Mouse (Mus musculus): Measurements from ENCODE around the gene Galr2.
A peak's percentile ranks its signal among the peaks of the same experiment; 100 is the strongest.
"Not testable (repeated sequence)": the region's sequence is repeated elsewhere in the genome, so short reads cannot be mapped to it uniquely, and the experiment has no call there.

Galr2 gene

DNA sequence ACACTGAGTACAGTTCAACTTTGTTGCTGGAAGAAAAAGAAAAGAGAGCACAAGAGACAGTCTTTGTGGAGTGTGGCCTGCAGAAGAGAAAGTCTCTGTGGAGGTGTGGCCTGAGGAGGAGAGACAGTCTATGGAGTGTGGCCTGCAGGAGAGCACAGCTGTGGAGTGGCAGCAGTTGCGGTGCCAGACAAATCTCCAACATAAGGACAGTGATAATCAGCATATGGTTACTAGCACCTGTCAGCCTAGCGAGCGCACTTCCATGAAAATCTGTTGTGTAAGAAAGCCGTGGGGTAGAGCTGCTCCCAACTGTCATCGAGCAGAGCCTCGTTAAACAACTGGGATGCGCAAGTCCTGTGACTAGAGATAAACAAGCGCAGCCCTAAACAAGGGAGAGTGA, 11.2 kb upstream of the Galr2 start:
- no peak for DNase-seq (ENCODE audit: low spot score in 2 of 2)

DNA sequence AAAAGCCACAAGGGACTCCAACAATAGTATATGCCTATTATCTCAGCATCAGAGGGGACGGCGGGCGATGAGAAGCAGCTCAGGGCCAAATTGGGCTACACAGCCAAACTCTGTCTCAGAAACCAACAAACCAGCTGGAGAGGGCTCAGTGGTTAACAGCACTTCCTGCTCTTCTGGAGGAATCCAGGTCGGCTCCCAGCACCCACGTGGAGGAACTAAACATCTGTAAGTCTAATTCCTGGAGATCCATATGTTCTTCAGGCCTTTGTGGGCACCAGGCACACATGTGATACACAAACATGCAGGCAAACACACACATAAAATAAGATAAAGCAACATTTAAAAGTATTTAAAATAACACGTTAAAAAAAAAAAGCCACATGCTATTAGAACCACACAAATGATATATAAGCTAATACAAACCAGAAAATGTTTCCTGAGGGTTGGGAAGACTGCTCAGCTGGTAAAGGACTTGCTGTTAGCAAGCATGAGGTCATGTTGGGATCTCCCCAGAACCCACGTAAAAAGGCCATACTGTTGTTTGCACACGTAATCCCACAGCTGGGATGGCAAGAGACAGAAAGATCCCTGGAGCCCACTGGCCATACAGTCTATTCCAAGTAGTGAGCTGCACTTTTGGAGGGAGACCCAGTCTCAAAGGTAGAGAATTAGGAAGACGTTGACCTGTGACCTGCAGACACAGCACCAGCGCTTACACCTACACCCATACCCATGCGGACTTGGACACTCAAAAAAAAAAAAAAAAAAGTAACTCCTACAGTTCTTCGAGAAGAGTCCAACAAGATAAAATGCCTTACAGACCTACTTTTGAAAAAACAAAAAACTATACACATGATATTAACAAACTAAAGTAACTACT, 7.9 kb upstream of the Galr2 start:
- no peak for DNase-seq (ENCODE audit: low spot score in 2 of 2)

GRCm38 (mm10) chr11:116273469-116274044, 7.2 kb upstream of the Galr2 start:
- peak in 1 of 2 experiments; percentile 32 for DNase-seq (ENCODE audit: low spot score in 2 of 2)

- peak; percentile 83 to 92 for DNase-seq (ENCODE audit: low spot score in 2 of 2)
Measured at GRCm38 (mm10) chr11:116274045-116274666, 6.6 kb upstream of the Galr2 start, which contains the start of gene Srp68. Srp68 (minus strand) TSS chr11:116274217.

GRCm38 (mm10) chr11:116277184-116277583, 3.6 kb upstream of the Galr2 start:
- DNase-seq (ENCODE audit: low spot score in 2 of 2): not testable (repeated sequence)

DNA sequence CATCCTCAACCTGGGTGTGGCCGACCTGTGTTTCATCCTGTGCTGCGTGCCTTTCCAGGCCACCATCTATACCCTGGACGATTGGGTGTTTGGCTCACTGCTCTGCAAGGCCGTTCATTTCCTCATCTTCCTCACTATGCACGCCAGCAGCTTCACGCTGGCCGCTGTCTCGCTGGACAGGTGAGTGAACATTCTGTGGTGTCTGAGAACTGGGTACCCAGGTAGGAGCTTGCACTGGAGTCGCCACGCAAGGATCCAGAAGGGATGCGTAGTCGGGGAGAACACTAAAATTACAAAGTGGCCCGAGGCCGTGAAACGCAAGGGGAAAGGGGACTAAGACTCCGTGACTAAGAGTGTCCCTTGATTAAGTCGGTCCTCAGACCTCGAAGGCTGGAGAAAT, 932 bp downstream of the Galr2 start:
- no peak for DNase-seq (ENCODE audit: low spot score in 2 of 2)

- DNase-seq (ENCODE audit: low spot score in 2 of 2): no peak
Measured at GRCm38 (mm10) chr11:116282089-116282488, 1.4 kb downstream of the Galr2 start.

DNA sequence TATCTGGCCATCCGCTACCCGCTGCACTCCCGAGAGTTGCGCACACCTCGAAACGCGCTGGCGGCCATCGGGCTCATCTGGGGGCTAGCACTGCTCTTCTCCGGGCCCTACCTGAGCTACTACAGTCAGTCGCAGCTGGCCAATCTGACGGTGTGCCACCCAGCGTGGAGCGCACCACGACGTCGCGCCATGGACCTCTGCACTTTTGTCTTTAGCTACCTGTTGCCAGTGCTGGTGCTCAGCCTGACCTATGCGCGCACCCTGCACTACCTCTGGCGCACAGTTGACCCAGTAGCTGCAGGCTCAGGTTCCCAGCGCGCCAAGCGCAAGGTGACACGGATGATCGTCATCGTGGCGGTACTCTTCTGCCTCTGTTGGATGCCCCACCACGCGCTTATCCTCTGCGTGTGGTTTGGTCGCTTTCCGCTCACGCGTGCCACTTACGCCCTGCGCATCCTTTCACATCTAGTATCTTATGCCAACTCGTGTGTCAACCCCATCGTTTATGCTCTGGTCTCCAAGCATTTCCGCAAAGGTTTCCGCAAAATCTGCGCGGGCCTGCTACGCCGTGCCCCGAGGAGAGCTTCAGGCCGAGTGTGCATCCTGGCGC, 2.3 kb downstream of the Galr2 start:
- DNase-seq (ENCODE audit: low spot score in 2 of 2): no peak

DNA sequence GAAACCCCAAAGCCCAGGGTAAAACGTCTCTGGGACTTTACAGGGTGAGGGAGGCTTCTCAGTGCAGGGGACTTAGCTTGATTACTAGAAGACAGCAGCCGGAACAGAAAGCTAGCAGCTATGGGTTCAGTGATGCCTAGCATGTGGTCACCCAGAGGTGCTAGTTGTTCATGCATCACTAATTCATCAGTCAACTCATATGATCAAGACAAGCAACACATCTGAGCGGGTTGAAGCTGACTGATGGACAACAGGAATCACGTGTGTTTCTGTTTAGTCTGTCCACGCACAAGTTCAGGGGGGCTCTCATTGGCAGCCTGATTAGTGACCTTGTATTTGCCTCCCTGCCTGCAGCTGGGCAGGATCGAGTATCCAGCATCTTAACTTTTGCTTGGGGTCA, 3.2 kb downstream of the Galr2 start:
- no peak for DNase-seq (ENCODE audit: low spot score in 2 of 2)

- no peak for DNase-seq (ENCODE audit: low spot score in 2 of 2)
Measured at GRCm38 (mm10) chr11:116285770-116286191, 5.0 kb downstream of the Galr2 start.

DNA sequence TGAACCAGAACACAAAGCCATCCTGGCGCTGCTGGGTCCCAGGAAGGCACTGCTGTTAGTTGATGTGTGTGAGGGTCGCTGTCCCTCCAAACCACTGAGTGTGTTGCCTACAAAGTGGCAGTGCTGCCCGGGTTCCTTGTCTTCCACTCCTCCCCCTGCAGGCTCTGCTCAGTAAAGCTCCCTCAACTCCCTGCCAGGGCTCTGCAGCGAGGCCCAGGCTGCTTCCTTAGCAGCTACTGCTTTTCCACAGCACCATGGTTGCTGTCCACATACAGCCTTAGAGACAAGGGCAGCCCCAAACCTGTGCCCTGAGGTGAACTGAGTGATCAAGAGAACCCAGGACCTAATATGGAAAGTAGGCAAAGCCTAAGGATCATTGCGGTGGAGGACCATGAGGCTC, 6.6 kb downstream of the Galr2 start:
- DNase-seq (ENCODE audit: low spot score in 2 of 2): no peak

DNA sequence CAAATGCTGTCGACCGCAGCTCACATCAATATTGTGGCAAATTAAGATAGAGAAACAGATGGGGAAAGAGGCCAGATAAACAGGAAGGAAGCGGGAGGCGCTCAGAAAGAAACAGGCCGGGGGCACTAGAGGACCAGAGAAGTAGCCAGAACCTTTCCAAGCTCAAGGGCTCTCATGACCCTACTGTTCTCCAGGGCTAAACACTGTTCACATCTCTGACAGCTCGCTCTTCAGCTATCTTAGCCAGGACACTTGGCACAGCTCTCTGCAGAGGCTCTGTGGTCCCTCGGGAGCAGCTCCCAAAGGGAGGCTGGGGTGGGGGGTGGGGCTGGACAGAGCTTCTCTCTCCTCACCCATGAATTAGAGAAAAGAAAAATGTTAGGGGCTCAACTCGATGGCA, 9.8 kb downstream of the Galr2 start:
- DNase-seq (ENCODE audit: low spot score in 2 of 2): no peak

DNA sequence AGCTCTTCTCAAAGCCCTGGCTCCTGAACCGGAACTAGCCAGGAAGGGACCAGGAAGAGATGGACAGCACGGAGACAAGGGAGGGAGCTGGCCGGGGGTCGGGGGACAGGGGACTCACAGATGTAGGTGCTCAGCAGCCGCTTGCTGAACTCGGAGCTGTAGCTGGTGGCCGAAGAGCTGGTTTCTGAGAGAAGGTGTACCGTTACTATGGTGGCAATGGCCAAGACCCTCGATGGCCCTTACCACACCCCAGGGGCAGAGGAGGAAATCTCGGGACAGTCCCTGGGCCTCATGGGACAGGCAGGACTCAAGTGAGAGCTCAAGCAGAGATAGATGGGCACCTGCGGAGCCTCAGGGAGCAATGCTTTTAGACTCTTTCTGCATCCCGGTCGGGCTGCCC, 11.7 kb downstream of the Galr2 start:
- no peak for DNase-seq (ENCODE audit: low spot score in 2 of 2)

DNA sequence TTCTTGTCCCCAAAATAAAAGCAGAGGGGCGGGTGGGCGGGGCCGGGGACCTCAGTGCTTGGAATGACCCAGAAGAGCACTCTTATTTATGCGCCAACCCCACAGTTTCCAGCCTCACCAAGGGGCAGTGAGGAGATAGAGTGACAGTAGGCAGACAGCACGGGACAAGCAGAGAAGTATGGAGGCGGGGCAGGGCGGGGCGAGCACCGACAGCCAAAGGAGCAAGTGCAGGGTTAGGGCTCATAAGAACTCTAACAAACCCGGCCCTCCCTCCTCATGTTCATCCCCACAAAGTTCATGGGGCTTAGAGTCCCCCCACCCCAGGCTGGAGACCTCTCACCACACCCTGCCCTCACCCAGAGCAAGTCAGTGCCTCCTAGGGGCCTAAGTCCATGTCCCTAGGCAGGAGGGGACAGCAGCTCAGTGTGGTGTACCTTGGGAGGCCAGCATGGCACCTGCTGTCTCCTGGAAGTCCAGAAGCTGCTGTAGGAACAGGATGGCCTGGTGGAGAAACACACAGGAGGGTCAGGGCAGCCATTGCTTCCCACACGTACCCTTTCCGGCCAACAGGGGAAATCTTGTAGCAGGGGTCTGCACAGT, 12.9 kb downstream of the Galr2 start:
- no peak for DNase-seq (ENCODE audit: low spot score in 2 of 2)

DNA sequence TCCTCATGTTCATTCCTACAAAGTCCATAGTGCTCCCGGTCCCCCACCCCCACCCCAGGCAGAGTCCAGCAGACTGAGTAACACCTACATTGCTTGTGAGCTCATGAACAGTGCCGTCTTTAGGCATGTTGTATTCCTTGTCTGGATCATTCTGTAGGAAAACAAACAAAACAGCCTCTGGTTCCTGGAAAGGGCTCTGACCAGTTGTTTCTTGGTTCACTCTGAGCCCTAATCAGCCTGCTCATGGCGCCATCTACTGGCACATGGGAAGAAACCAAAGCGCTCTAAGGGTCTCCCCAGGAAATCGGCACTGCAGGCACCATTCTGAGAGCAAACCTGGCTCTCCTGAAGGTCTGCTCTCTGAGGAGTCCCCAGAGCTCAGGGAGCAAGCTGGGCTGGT, 13.6 kb downstream of the Galr2 start:
- DNase-seq (ENCODE audit: low spot score in 2 of 2): no peak

DNA sequence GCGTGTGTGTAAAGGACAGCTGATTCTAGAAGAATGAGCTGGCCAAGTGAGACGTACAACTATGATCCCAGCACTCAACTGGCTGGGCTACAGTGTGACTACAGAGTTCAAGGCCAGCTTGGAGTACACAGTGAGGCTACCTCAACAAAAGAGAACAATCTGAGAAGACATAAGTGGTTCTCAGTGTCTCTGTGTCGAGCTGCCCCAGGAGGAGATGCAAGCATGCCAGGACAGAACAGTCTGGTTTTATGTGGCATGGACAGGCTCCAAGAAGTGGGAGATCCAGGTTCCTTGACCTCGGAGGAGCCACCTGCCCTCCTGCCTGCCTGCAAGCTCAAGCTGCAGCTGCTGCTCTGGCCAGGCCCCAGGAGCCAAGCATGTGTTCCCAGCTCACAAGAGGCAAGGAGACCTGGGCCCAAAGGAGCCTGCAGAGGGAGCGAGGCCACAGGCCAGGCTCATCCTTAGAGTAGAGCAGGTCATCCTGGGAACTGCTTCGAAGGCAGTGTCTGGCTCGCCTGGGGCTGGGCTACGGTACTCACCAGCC, 15.5 kb downstream of the Galr2 start:
- no peak for DNase-seq (ENCODE audit: low spot score in 2 of 2)

DNA sequence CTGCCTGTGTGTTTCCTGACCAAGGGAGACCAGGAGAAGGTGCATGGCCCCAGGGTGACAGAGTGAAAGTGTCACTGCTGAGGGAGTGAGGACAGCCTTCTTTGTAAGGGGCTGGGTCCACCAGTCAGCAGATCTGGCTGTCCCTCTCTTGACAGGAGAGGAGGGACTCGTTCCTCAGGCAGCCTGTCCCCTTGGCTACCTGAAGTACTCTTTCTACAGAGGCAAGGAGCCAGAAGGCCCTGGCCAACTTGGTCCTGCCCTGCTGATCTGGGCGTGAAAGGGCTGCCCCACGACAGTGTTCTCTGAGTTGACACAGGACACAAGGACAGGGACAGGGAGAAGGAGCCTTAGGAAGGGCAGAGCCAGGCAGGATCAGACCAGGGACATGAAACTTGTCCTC, 16.3 kb downstream of the Galr2 start:
- DNase-seq (ENCODE audit: low spot score in 2 of 2): no peak

- DNase-seq (ENCODE audit: low spot score in 2 of 2): no peak
Measured at GRCm38 (mm10) chr11:116298221-116298620, 17.5 kb downstream of the Galr2 start.

DNA sequence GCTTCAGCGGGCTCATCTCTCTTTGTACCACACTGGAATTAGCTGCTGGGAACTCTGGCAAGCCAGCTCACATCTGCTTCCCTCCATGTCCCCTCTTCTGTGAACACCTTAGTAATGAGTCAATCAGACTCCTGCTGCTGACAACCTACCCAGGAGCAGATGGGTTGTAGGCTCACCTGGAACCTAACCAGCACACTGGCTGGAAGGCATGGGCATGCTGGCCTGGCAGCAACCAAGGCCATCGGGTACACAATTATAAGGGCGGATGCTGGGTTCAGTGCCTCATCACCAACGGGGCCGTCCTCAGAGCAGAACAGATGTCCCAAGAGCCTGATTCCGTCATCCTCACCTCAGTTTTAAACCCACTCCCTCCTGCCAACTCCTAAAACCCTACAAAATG, 17.9 kb downstream of the Galr2 start:
- no peak for DNase-seq (ENCODE audit: low spot score in 2 of 2)

- no peak for DNase-seq (ENCODE audit: low spot score in 2 of 2)
Measured at GRCm38 (mm10) chr11:116305423-116305822, 24.7 kb downstream of the Galr2 start.

- peak; percentile 81 to 88 for DNase-seq (ENCODE audit: low spot score in 2 of 2)
Measured at GRCm38 (mm10) chr11:116306126-116306982, 25.6 kb downstream of the Galr2 start.
